Mouse (Mus musculus): ENCODE data around the gene Map3k13.

GRCm38 (mm10) chr16:21837694-21838093 lies 43.5 kb downstream of the Map3k13 start:
- TF ChIP-seq CTCF (IDR thresholded peaks at IDR 0.05 in 2 of 3, conservative IDR thresholded peaks at IDR 0.05 in 1 of 3; ENCODE audit: control insufficient read depth in 1 of 3, insufficient read depth in 1 of 3, low read depth in 2 of 3, low read length in 3 of 3, poor library complexity in 1 of 3, severe bottlenecking in 1 of 3) (no peak), GATA1 (IDR thresholded peaks at IDR 0.05; ENCODE audit: low read depth, low read length) (no peak), POLR2A (IDR thresholded peaks at IDR 0.05; ENCODE audit: control insufficient read depth in 1 of 2, insufficient read depth in 1 of 2, low read depth in 1 of 2, low read length in 2 of 2, poor library complexity in 1 of 2) (no peak), GABPA (IDR thresholded peaks at IDR 0.05; ENCODE audit: low read depth, low read length) (no peak), ZKSCAN1 (IDR thresholded peaks at IDR 0.05; ENCODE audit: low read depth, low read length) (no peak), ETS1 (IDR thresholded peaks at IDR 0.05; ENCODE audit: low read depth, low read length) (no peak), JUND (IDR thresholded peaks at IDR 0.05; ENCODE audit: low read depth, low read length) (no peak)

All from MEL (cell line).